19 mouse cellular contexts compared by ENCODE assay signal in genomic region chr3:84349771-84350170, GRCm38 (mm10). TPM values are rescaled to one million over a fixed set of nuclear protein-coding genes. Genes with fewer than 3 reads are reported as not detected.
A peak's percentile ranks its signal among the peaks of the same experiment; 100 is the strongest.
DNase-seq lines count a peak whose midpoint lies in the region; ATAC-seq and TF ChIP-seq lines count a peak whose summit lies in the region.
"Had no signal": no experiment of that assay in that cellular context is flagged by ENCODE, and none has a peak within 500 bp of the region (broad histone marks: within the 10 kb centered on the region; RNA-seq: fewer than 3 reads in every experiment).

No protein-coding gene starts in this region.

- peaks cover 37% of the 10 kb centered on the region for H3K27me3 ChIP-seq in liver, embryonic 13.5 days
- peaks cover 22% of the 10 kb centered on the region for H3K27me3 ChIP-seq in liver, embryonic 14.5 days (ENCODE audit: control insufficient read depth, insufficient read depth, low read length)
- H3K27me3 ChIP-seq in liver, postnatal 0 days (ENCODE audit: insufficient read depth, low read length), result peaks cover 3% of the 10 kb centered on the region; the same call in 1 of the 2 replicates
- H3K27me3 ChIP-seq in intestine, embryonic 15.5 days (replicated peaks), result no peaks in the 10 kb centered on the region
- no peaks in the 10 kb centered on the region for H3K27me3 ChIP-seq in hindbrain, embryonic 16.5 days (replicated peaks; ENCODE audit: control insufficient read depth, insufficient read depth, low read length)
- H3K27me3 ChIP-seq: hindbrain, embryonic 12.5 days had no signal

- ATAC-seq in liver, embryonic 13.5 days (ENCODE audit: low read depth), result no peak
- ATAC-seq in liver, embryonic 14.5 days (ENCODE audit: insufficient read depth), result no peak
- no peak for ATAC-seq in liver, postnatal 0 days
- no peak for ATAC-seq in intestine, embryonic 15.5 days
- ATAC-seq in hindbrain, embryonic 16.5 days, result no peak
- ATAC-seq: forebrain, embryonic 13.5 days; forebrain, postnatal 0 days; hindbrain, postnatal 0 days had no signal

- no peak for TF ChIP-seq CTCF in liver, embryonic 14.5 days (IDR thresholded peaks at IDR 0.05; ENCODE audit: low read depth)
- TF ChIP-seq CTCF in liver, postnatal 0 days (IDR thresholded peaks at IDR 0.05; ENCODE audit: low read depth), result no peak

- no peak overlapping the region for H3K4me3 ChIP-seq in liver, embryonic 13.5 days (replicated peaks)
- no peak overlapping the region for H3K4me3 ChIP-seq in liver, embryonic 14.5 days (ENCODE audit: insufficient read depth in 1 of 2, low read depth in 2 of 2, low read length in 2 of 2)
- no peak overlapping the region for H3K4me3 ChIP-seq in liver, postnatal 0 days (ENCODE audit: low read depth, low read length)
- H3K4me3 ChIP-seq in intestine, embryonic 15.5 days (replicated peaks), result no peak overlapping the region
- H3K4me3 ChIP-seq in hindbrain, embryonic 16.5 days (ENCODE audit: low read length), result no peak overlapping the region
- H3K4me3 ChIP-seq: embryonic facial prominence, embryonic 10.5 days; forebrain, embryonic 13.5 days; gastrocnemius, adult 2 months; heart, embryonic 13.5 days; hindbrain, embryonic 12.5 days had no signal

- 77% methylated on average over 10 of the region's 10 CpGs for WGBS in liver, embryonic 13.5 days (ENCODE audit: insufficient replicate concordance)
- WGBS in liver, embryonic 14.5 days (ENCODE audit: insufficient replicate concordance), result 76% methylated on average over 10 of the region's 10 CpGs
- 78% methylated on average over 10 of the region's 10 CpGs for WGBS in liver, postnatal 0 days (ENCODE audit: insufficient replicate concordance)
- 89% methylated on average over 10 of the region's 10 CpGs for WGBS in intestine, embryonic 15.5 days
- 94% methylated on average over 10 of the region's 10 CpGs for WGBS in hindbrain, embryonic 16.5 days

- H3K4me2 ChIP-seq in liver, embryonic 13.5 days, result peak overlapping the region; percentile 19
- H3K4me2 ChIP-seq in liver, embryonic 14.5 days (ENCODE audit: low read depth), result peak overlapping the region; percentile 37; the same call in 1 of the 2 replicates
- 0 out of 2 replicates have a peak overlapping the region, but pooled peaks have one; percentile 22 for H3K4me2 ChIP-seq in liver, postnatal 0 days (ENCODE audit: low read depth, low read length)
- no peak overlapping the region for H3K4me2 ChIP-seq in intestine, embryonic 15.5 days (replicated peaks)
- H3K4me2 ChIP-seq in hindbrain, embryonic 16.5 days (ENCODE audit: low read length), result no peak overlapping the region
- H3K4me2 ChIP-seq: forebrain, embryonic 13.5 days; heart, embryonic 13.5 days; hindbrain, embryonic 12.5 days had no signal

- no peaks in the 10 kb centered on the region for H3K9me3 ChIP-seq in liver, embryonic 13.5 days (replicated peaks)
- H3K9me3 ChIP-seq in liver, embryonic 14.5 days (ENCODE audit: control insufficient read depth, low read length), result no peaks in the 10 kb centered on the region
- H3K9me3 ChIP-seq in liver, postnatal 0 days (ENCODE audit: low read length), result no peaks in the 10 kb centered on the region
- H3K9me3 ChIP-seq in intestine, embryonic 15.5 days, result no peaks in the 10 kb centered on the region
- no peaks in the 10 kb centered on the region for H3K9me3 ChIP-seq in hindbrain, embryonic 16.5 days (ENCODE audit: control insufficient read depth, low read length)
- H3K9me3 ChIP-seq: embryonic facial prominence, embryonic 10.5 days; forebrain, embryonic 13.5 days; heart, embryonic 13.5 days; hindbrain, embryonic 12.5 days had no signal

- no peak for TF ChIP-seq EP300 in liver, embryonic 14.5 days (IDR thresholded peaks at IDR 0.05; ENCODE audit: low read depth)
- TF ChIP-seq EP300 in liver, postnatal 0 days (IDR thresholded peaks at IDR 0.05; ENCODE audit: low read depth), result no peak

- no peak overlapping the region for H3K27ac ChIP-seq in liver, embryonic 13.5 days
- no peak overlapping the region for H3K27ac ChIP-seq in liver, embryonic 14.5 days
- H3K27ac ChIP-seq in liver, postnatal 0 days (ENCODE audit: low read depth), result no peak overlapping the region
- H3K27ac ChIP-seq in intestine, embryonic 15.5 days, result no peak overlapping the region
- H3K27ac ChIP-seq in hindbrain, embryonic 16.5 days (ENCODE audit: low read depth, low read length), result no peak overlapping the region
- H3K27ac ChIP-seq: embryonic facial prominence, embryonic 10.5 days; forebrain, embryonic 13.5 days; gastrocnemius, adult 2 months; heart, embryonic 13.5 days; hindbrain, embryonic 12.5 days; hindbrain, postnatal 0 days had no signal

- peak overlapping the region; percentile 3; the same call in 1 of the 2 replicates for H3K9ac ChIP-seq in liver, embryonic 13.5 days
- no peak overlapping the region for H3K9ac ChIP-seq in liver, embryonic 14.5 days (replicated peaks)
- H3K9ac ChIP-seq in liver, postnatal 0 days (replicated peaks), result no peak overlapping the region
- no peak overlapping the region for H3K9ac ChIP-seq in intestine, embryonic 15.5 days
- no peak overlapping the region for H3K9ac ChIP-seq in hindbrain, embryonic 16.5 days (ENCODE audit: low read depth, low read length)
- H3K9ac ChIP-seq: forebrain, embryonic 13.5 days; forebrain, postnatal 0 days; heart, embryonic 13.5 days; hindbrain, embryonic 12.5 days had no signal

- peaks cover 50% of the 10 kb centered on the region for H3K4me1 ChIP-seq in liver, embryonic 13.5 days (replicated peaks)
- H3K4me1 ChIP-seq in liver, embryonic 14.5 days (replicated peaks; ENCODE audit: control insufficient read depth in 2 of 2, insufficient read depth in 2 of 2, low read length in 1 of 2), result peaks cover 20 to 37% of the 10 kb centered on the region in 2 experiments
- H3K4me1 ChIP-seq in liver, postnatal 0 days (ENCODE audit: insufficient read depth), result peaks cover 44% of the 10 kb centered on the region
- H3K4me1 ChIP-seq in intestine, embryonic 15.5 days (replicated peaks), result 0 out of 2 replicates have a peak, but pooled peaks cover 11% of the 10 kb centered on the region
- H3K4me1 ChIP-seq in hindbrain, embryonic 16.5 days (ENCODE audit: control insufficient read depth, insufficient read depth, low read depth, low read length), result peaks cover 9% of the 10 kb centered on the region

- no peak for DNase-seq in liver, embryonic 13.5 days
- DNase-seq in liver, result no peak
- no peak for DNase-seq in liver, embryonic 14.5 days (ENCODE audit: low read depth in 3 of 3, low spot score in 3 of 3)
- DNase-seq in liver, postnatal 0 days, result no peak
- DNase-seq in layer of hippocampus, postnatal 36 days, result no peak
- DNase-seq: cerebellum, adult 2 months; cerebellum, postnatal 10 days; forebrain, postnatal 0 days; gastrocnemius, adult 2 months; gastrocnemius, postnatal 25 days; heart, postnatal 36 days had no signal

- no peaks in the 10 kb centered on the region for H3K36me3 ChIP-seq in liver, embryonic 13.5 days
- H3K36me3 ChIP-seq in liver, embryonic 14.5 days (replicated peaks; ENCODE audit: control insufficient read depth, insufficient read depth, low read depth), result no peaks in the 10 kb centered on the region
- H3K36me3 ChIP-seq in liver, postnatal 0 days (replicated peaks; ENCODE audit: insufficient read depth, low read length), result no peaks in the 10 kb centered on the region
- no peaks in the 10 kb centered on the region for H3K36me3 ChIP-seq in intestine, embryonic 15.5 days
- no peaks in the 10 kb centered on the region for H3K36me3 ChIP-seq in hindbrain, embryonic 16.5 days (ENCODE audit: control insufficient read depth, insufficient read depth, low read length)
- H3K36me3 ChIP-seq: embryonic facial prominence, embryonic 10.5 days; heart, embryonic 13.5 days; hindbrain, embryonic 12.5 days had no signal

RNA-seq across cellular contexts. Expression of gene Trim2, which starts 43.1 kb away (rescaled TPM):
- polyA plus RNA-seq in liver, embryonic 13.5 days (2015; fragmentation: Nextera tagmentation; extraction: Ambion mirVana), result 3.9 and 4.8 TPM in 2 replicates
- 2.1 and 2.5 TPM in 2 replicates for polyA plus RNA-seq in liver, embryonic 14.5 days (2012; rRNA removed)
- polyA plus RNA-seq in liver, embryonic 14.5 days (2014; fragmentation: Nextera tagmentation; extraction: Ambion mirVana), result 3.5 and 4.7 TPM in 2 replicates
- 2.7 and 2.9 TPM in 2 replicates for polyA plus RNA-seq in liver, postnatal 0 days (2015; fragmentation: Nextera tagmentation; extraction: Ambion mirVana)
- 100 to 1,000 TPM; 410 to 433 TPM for total RNA-seq in layer of hippocampus, postnatal 36 days (2021)
- 50.1 and 57.2 TPM in 2 replicates for polyA plus RNA-seq in intestine, embryonic 15.5 days (2015; fragmentation: Nextera tagmentation; extraction: Ambion mirVana)
- 151 and 154 TPM in 2 replicates for polyA plus RNA-seq in hindbrain, embryonic 16.5 days (2015; fragmentation: Nextera tagmentation; extraction: Ambion mirVana)
- total RNA-seq: granulocyte monocyte progenitor cell, adult 5-6 weeks had no signal

Comparison
In these comparisons a context has a peak if more than half of its experiments do, and no peak if none do; other contexts are left out.
1. H3K4me2 ChIP-seq: peak in liver, embryonic 13.5 days (single experiment), liver, embryonic 14.5 days (single experiment) and liver, postnatal 0 days (single experiment); none in intestine, embryonic 15.5 days (single experiment) and hindbrain, embryonic 16.5 days (single experiment).